Mouse (Mus musculus): ENCODE results near the gene Fkrp. TPM values are rescaled to one million over a fixed set of nuclear protein-coding genes. Genes with fewer than 3 reads are reported as not detected.
A peak's percentile ranks its signal among the peaks of the same experiment; 100 is the strongest.

Fkrp gene
- polyA plus RNA-seq, 1 experiment from 2014 or later = 28.3 TPM

DNA sequence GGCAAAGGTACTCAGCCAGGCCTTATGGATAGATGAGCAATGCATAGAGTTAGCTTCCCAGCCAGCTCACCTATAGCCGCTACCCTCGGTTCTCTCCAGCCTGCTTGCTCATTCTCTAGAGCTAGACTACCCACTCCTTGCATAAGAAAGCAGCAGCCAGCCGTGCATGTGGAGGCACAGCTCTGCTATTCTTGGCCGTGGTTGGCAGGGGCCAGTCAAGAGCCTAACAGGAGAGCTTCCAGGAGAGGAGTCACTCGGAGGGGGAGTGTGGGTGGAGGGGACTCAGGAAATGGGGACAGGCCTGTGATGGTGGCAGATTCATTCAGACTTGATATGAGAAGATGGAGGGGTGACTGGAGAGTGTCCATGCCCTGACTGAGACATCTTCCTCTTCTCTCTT, 7.2 kb upstream of the Fkrp start:
- H3K27me3 ChIP-seq (ENCODE audit: low read depth, poor library complexity, severe bottlenecking) = no peaks in the 10 kb centered on the region
- H3K4me1 ChIP-seq = peaks cover 34% of the 10 kb centered on the region
- no peaks in the 10 kb centered on the region for H3K9me3 ChIP-seq (replicated peaks)
- H3K27ac ChIP-seq (replicated peaks) = no peak overlapping the region
- H3K36me3 ChIP-seq = peaks cover 70% of the 10 kb centered on the region
- H3K4me3 ChIP-seq = no peak overlapping the region
- no peak for DNase-seq (ENCODE audit: low spot score)
- WGBS = 90% methylated on average over 5 of the region's 5 CpGs

GRCm38 (mm10) chr7:16821669-16822101, 5.2 kb upstream of the Fkrp start:
- Histone ChIP-seq H3K27ac (replicated peaks) (no peak overlapping the region), H3K27me3 (ENCODE audit: low read depth, poor library complexity, severe bottlenecking) (no peaks in the 10 kb centered on the region), H3K4me3 (no peak overlapping the region), H3K4me1 (peaks cover 52% of the 10 kb centered on the region), H3K9me3 (replicated peaks) (no peaks in the 10 kb centered on the region), H3K36me3 (peaks cover 52% of the 10 kb centered on the region)
- no peak for DNase-seq (ENCODE audit: low spot score)
- WGBS = 83% methylated on average over 4 of the region's 4 CpGs

- 29% methylated on average over 3 of the region's 3 CpGs for WGBS
- peaks cover 53% of the 10 kb centered on the region for H3K4me1 ChIP-seq
- no peak overlapping the region for H3K27ac ChIP-seq (replicated peaks)
- H3K36me3 ChIP-seq = peaks cover 46% of the 10 kb centered on the region
- no peaks in the 10 kb centered on the region for H3K9me3 ChIP-seq (replicated peaks)
- peak; percentile 44 for DNase-seq (ENCODE audit: low spot score)
- no peaks in the 10 kb centered on the region for H3K27me3 ChIP-seq (ENCODE audit: low read depth, poor library complexity, severe bottlenecking)
- H3K4me3 ChIP-seq = peak overlapping the region; percentile 11; the same call in 1 of the 2 replicates
Observed at GRCm38 (mm10) chr7:16821091-16821490, 4.6 kb upstream of the Fkrp start.

- Histone ChIP-seq H3K9me3 (replicated peaks) (no peaks in the 10 kb centered on the region), H3K36me3 (peaks cover 38% of the 10 kb centered on the region), H3K27ac (replicated peaks) (no peak overlapping the region), H3K4me3 (no peak overlapping the region), H3K4me1 (peaks cover 61% of the 10 kb centered on the region), H3K27me3 (ENCODE audit: low read depth, poor library complexity, severe bottlenecking) (no peaks in the 10 kb centered on the region)
- no peak for DNase-seq (ENCODE audit: low spot score)
- WGBS = 75% methylated on average over 5 of the region's 5 CpGs
Observed at GRCm38 (mm10) chr7:16820271-16820763, 3.8 kb upstream of the Fkrp start.

DNA sequence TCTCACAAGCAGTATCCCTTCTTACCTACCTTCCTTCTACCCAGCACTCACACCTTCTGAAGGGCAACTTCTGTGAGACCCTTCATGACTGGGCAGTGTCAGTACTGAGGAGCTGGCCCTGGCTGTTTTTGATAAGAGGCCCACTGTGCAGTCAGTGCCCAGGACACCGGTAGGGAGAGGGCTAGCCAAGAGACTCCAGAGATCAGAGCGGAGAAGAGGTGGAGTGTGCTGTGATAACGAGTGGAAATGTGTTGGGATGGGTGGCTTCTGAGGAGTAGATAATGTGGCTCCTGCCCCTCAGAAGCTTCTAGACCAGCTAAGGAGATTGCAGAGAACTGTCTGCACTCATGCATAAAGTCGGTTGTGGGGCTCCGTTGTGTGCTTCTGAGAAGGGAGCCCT, 3.3 kb upstream of the Fkrp start:
- Histone ChIP-seq H3K9me3 (replicated peaks) (no peaks in the 10 kb centered on the region), H3K4me3 (0 out of 2 replicates have a peak overlapping the region, but pooled peaks have one; percentile 18), H3K27ac (replicated peaks) (no peak overlapping the region), H3K4me1 (peaks cover 66% of the 10 kb centered on the region), H3K27me3 (ENCODE audit: low read depth, poor library complexity, severe bottlenecking) (no peaks in the 10 kb centered on the region), H3K36me3 (peaks cover 33% of the 10 kb centered on the region)
- DNase-seq (ENCODE audit: low spot score) = no peak
- WGBS = 88% methylated on average over 5 of the region's 5 CpGs

DNA sequence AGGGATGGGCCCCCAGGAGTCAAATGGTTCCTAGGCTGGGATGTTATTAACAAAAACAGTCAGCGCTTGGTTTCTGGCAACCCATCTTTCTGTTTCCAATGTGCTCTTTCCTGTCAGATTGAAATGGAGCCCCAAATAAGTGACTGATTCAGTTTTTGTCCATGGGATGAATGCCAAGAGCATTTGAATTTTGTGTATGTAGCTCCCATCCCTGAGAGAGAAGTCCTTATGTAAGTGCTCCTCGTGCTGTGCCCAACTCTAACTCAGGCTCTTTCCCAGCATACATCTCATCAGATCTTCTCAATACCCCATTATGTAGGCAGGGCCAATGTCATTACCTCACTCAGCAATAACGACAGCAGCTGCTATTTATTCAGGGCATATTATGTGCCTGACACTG, 1.2 kb upstream of the Fkrp start:
- Histone ChIP-seq H3K4me1 (peaks cover 72% of the 10 kb centered on the region), H3K4me3 (peak overlapping the region; percentile 98), H3K27me3 (ENCODE audit: low read depth, poor library complexity, severe bottlenecking) (peaks cover 18% of the 10 kb centered on the region), H3K36me3 (peaks cover 33% of the 10 kb centered on the region), H3K9me3 (replicated peaks) (no peaks in the 10 kb centered on the region), H3K27ac (replicated peaks) (peak overlapping the region; percentile 100; the same call in 1 of the 2 replicates)
- DNase-seq (ENCODE audit: low spot score) = no peak
- WGBS = 80% methylated on average over 3 of the region's 3 CpGs

DNA sequence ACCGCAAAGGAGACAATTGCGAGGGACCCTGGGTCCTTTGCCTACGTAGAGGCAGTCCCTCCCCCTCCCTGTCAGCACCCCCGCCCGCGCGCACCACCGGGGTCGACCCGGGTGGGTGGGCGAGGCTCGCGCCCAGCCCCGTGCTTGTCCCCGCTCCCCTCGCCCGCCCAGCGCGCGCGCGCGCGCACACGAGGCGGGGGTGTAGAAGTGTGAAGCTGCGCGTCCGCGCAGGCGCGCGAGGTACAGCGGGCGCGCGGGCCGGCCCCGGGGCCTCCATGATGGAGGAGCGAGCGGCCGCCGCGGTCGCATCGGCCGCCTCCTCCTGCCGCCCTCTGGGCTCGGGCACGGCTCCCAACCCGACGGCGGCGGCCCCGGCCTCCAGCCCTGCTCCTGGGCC, 456 bp downstream of the Fkrp start:
- H3K36me3 ChIP-seq = peaks cover 26% of the 10 kb centered on the region
- H3K4me3 ChIP-seq = peak overlapping the region; percentile 98
- peaks cover 74% of the 10 kb centered on the region for H3K4me1 ChIP-seq
- peak; percentile 79 for DNase-seq (ENCODE audit: low spot score)
- H3K27ac ChIP-seq (replicated peaks) = peak overlapping the region; percentile 100
- H3K9me3 ChIP-seq (replicated peaks) = no peaks in the 10 kb centered on the region
- H3K27me3 ChIP-seq (ENCODE audit: low read depth, poor library complexity, severe bottlenecking) = peaks cover 34% of the 10 kb centered on the region
- WGBS = 0% methylated on average over 48 of the region's 55 CpGs

DNA sequence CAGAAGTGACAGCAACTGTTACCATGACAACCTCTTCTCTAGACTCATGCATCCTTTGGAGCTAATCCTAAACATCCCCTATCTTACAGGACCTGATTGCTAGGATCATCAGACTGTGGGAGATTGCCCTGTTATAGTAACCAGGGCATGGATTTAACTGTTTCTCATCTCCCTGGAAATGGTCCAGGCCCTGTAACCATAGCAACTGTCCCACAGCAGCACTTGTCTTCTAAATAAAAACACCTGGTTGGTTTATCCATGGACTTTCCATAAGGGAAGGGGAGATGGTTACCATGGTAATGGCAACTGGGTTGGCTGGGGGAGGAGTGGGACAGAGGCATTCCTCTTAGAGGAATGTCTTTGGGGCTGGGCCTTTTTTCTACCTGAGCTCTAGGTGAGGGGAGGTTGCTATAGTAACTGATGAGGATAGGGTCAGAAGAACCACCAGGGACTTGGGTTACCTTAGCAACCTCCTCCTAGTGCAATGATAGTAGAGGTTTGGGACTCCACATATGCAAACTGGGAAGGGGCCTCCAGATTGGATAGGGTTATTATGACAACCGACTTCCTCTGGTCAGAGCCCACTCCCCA, 1.1 kb downstream of the Fkrp start, which contains the start of gene Strn4:
Gene Strn4, plus strand, starts transcription at position 539 of the 591 bp plus-strand sequence.
- Histone ChIP-seq H3K36me3 (peaks cover 32% of the 10 kb centered on the region), H3K4me3 (peak within 1 kb of the TSS; percentile 98), H3K9me3 (replicated peaks) (no peaks in the 10 kb centered on the region), H3K4me1 (peaks cover 74% of the 10 kb centered on the region), H3K27me3 (ENCODE audit: low read depth, poor library complexity, severe bottlenecking) (peaks cover 40% of the 10 kb centered on the region), H3K27ac (replicated peaks) (peak within 1 kb of the TSS; percentile 100)
- 0% methylated on average over 1 of the region's 1 CpGs for whole genome bisulfite sequencing
- DNase-seq (ENCODE audit: low spot score) = peak; percentile 57

DNA sequence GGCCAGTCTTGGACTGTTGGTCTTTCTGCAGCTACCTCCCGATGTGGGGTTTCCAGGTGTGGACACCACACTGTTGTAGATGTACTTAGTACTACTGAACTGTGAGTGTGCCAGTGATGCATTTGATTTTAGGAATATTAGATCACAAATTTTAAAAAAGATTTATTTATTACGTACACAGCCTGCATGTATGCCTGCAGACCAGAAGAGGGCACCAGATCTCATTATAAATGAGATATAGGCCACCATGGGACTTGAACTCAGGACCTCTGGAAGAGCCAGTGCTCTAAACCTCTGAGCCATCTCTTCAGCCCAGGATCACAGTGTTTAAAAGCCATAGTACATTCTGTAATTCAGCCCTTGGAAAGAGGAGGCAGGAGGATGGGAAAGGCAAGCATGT, 4.0 kb downstream of the Fkrp start:
- DNase-seq (ENCODE audit: low spot score) = no peak
- Histone ChIP-seq H3K27me3 (ENCODE audit: low read depth, poor library complexity, severe bottlenecking) (peaks cover 50% of the 10 kb centered on the region), H3K36me3 (peaks cover 57% of the 10 kb centered on the region), H3K9me3 (replicated peaks) (no peaks in the 10 kb centered on the region; the same call in 1 of the 2 replicates), H3K4me1 (peaks cover 46% of the 10 kb centered on the region), H3K27ac (replicated peaks) (no peak overlapping the region), H3K4me3 (no peak overlapping the region)
- 83% methylated on average over 2 of the region's 2 CpGs for WGBS

DNA sequence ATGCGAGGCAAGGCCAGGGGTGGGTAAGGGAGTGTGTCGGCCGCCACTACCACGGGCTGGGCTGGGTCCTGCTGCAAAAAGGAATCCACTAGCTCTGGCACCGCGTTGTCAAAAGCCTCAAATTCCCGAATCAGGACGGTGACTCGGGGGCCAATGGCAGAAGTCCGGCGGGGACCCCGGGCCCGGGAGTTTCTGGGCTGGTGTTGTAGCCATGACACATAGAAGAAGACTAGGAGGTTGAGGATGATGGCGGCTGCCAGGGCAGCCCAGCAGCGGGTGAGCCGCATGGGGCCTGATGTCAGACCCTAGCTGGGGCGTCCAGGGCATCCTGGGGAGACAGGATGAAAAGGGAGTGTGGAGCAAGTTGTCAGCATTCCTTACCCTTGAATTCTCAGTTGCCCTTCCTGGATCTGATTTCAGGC, 4.9 kb downstream of the Fkrp start:
- H3K4me1 ChIP-seq = peaks cover 40% of the 10 kb centered on the region
- no peak for DNase-seq (ENCODE audit: low spot score)
- peak overlapping the region; percentile 55 for H3K4me3 ChIP-seq
- H3K36me3 ChIP-seq = peaks cover 65% of the 10 kb centered on the region
- peaks cover 50% of the 10 kb centered on the region for H3K27me3 ChIP-seq (ENCODE audit: low read depth, poor library complexity, severe bottlenecking)
- 7% methylated on average over 17 of the region's 17 CpGs for WGBS
- H3K9me3 ChIP-seq (replicated peaks) = no peaks in the 10 kb centered on the region; the same call in 1 of the 2 replicates
- peak overlapping the region; percentile 67; the same call in 1 of the 2 replicates for H3K27ac ChIP-seq (replicated peaks)

DNA sequence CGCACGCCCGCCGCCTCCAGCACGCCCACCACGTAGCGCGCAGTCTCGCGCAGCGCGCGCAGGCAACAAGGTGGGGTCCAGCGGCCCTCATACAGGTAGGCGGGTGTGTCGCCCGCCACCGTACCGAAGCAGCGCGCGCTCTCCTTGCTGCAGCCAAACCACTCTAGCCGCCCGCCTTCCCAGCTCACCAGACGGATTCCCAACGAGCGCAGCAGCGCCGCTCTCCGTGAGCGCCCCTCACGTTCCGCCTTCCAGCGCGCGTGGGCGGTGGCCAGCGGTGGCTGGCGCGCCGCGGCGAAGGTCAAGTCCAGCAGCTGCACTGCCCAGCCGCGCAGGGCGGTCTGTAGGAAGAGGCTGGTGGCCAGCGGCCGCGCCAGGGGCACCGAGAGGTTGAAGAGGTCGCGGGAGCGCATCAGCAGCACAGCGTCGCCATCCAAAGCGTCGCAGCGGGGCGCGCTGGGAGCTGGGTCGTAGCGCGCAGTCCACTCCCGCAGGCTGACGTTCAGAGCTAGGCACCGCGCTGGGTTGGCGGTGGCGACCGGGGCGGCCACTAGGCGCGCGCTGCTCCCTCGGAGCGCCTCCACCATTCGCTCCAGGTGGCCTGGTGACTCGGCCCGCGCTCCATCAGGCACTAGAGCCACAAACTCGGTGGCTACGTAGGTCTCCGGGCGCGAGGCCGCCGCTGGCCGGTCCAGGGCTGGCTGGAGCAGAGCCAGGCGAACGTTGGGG, 5.4 kb downstream of the Fkrp start:
- Histone ChIP-seq H3K4me1 (peaks cover 39% of the 10 kb centered on the region), H3K27me3 (ENCODE audit: low read depth, poor library complexity, severe bottlenecking) (peaks cover 50% of the 10 kb centered on the region), H3K4me3 (peak overlapping the region; percentile 55), H3K27ac (replicated peaks) (peak overlapping the region; percentile 67), H3K36me3 (peaks cover 69% of the 10 kb centered on the region), H3K9me3 (replicated peaks) (no peaks in the 10 kb centered on the region; the same call in 1 of the 2 replicates)
- DNase-seq (ENCODE audit: low spot score) = peak; percentile 67
- WGBS = 3% methylated on average over 90 of the region's 90 CpGs

DNA sequence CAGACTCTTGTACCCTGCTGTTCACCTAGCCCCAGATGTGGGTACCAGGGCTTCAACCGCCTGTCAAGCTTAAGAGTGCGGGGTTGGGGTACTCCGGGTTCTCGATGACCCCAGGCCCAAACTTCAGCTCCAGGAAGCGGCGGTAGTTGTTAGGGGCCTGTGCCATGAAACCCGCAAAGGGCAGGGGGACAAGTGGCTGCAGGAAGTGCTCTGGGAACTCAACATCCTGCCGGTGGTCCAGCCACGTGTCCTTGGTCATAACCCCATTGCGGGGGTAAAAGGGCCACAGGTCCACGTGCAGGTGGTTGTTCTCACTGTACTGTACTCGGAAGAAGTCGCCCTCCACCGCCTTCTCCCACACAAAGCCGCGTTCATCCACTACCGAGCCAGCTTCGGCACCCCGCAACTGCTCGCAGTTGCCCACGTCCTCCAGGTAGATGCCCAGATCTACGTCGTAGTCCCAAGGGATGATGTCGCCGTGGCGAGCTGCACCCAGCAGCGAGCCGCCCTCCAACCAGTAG, 6.1 kb downstream of the Fkrp start:
- 50% methylated on average over 28 of the region's 28 CpGs for WGBS
- H3K4me3 ChIP-seq = peak overlapping the region; percentile 55
- no peak overlapping the region for H3K27ac ChIP-seq (replicated peaks)
- peaks cover 69% of the 10 kb centered on the region for H3K36me3 ChIP-seq
- peaks cover 33% of the 10 kb centered on the region for H3K4me1 ChIP-seq
- peak; percentile 22 for DNase-seq (ENCODE audit: low spot score)
- no peaks in the 10 kb centered on the region; the same call in 1 of the 2 replicates for H3K9me3 ChIP-seq (replicated peaks)
- H3K27me3 ChIP-seq (ENCODE audit: low read depth, poor library complexity, severe bottlenecking) = peaks cover 50% of the 10 kb centered on the region
